Mouse (Mus musculus) fibroblast of lung, adult 2 months (primary cell): ENCODE measurements around the gene Gm10322.

ENCODE experiments used
- DNase-seq: peaks from one replicate; pipeline ENCODE4 v3.0.0-alpha.2; 2011; ENCODE audit warnings: low read depth

Gene Gm10322

DNA sequence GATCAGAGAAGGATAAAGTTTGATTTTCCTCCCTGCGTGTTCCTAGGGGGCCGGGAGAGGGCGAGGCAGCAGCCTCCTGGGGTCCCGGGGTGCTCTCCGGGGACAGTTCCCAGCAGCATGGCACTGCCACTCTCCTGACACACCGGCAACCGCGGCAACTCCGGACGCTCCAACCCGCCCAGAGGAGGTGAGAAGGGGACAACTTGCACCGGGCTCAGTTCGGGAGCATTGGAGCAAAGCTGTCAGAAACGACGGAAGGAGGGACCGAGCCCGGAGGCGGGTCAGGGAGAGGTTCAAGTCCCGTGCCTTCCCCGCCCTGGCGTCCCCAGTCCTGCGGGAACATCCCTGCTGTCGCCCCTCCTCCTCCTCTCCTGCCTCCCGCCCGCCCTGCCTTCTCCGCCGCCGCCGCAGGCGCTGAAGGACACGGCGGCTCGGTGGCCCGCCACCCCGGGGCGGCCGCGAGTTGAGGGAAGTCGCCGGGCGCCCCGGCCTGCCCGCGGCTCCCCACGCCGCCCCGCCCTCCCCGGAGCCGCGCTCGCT is at the start of gene Gm10322:
TSS of gene Gm10322 (plus strand) at position 83 of the 540 bp plus-strand sequence.
- no peak for DNase-seq

DNA sequence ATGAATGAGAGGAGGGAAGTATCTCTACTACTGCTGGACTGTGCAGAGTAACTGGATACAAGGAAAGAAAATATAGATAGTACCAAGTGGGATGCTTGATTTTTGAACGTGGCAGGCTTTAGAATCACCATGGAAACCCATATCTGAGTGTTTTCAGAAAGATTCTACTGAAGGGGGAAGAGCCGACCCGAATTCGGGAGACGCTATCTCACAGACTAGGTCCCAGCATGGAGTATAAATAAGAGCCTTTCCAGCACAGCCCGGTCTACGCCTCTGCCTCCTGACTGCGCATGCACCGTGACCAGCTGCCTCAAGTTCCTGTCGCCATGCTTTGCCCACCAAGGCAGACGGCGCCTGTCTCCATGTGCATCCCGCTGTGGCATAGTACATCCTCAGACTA is 48.9 kb upstream of the Gm10322 start:
- no peak for DNase-seq

DNA sequence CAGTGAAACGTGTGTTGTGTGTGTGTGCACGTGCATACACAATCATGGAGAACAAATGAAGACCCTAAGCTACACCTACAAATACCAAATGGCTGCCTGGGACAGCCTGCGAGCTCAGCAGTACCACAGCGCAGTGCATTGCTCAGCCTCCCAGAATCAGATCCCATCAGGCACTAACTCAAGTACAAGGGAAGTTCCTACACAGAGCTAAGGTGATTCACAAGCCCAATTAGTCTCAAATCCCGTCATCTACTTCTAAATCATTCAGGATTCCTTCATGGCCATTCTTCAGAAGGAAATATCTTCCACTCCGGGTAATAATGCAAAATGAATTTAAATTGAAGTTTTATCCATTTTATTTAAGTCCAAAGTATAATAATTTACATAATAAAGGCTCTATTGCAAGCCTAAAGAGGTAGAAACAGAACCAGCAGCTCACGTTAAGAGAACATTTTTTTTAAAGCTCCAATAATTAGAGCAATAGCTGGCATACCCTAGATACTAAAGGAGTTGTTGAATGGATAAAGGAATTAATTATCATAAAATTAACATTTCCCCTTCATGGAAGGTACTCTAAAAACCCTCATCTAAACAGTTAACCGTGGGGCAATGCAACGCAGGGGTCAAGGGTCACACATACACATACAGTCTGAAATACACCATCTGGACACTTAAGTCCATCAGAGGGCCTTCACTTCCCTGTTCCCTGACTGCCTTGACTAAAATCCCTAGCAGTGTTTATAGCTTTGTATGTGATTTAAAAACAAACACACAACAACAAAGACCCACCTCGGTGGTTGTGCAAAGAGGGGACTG is 47.0 kb upstream of the Gm10322 start:
- no peak for DNase-seq

DNA sequence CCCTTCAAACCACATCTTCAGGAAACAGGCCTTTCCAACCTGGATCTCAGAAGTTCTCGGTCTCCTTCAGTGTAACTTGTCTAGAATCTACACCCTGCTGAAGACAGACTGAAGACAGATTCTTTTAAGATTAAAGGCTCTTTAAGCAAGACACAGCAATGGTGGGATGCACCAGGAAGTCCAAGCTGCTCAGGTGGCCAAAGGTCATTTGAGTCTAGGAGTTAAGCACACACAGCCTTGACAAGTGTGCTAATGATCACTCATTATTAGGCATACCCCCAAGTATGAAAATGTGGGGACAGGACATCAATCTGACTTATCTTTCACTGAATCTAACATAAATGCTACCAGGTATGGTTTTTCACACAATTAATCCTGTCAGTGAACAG is 46.4 kb upstream of the Gm10322 start:
- DNase-seq, result no peak

DNA sequence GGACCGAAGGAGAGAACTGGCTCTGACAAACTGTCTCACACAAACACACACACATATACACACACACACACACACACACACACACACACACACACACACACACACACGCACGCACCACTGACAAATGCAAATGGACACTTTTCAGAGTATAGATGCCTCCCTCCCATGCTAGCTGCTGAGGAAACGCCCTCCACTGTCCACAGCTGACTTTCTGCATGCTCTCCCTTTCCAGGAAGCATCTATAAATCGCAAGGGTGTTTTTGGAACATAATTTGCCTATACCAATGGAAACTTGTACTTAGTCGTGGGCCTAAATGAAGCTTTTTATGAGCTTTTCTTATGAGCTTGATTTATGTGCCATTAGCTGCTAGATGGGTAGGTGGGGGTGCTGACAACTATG is 45.5 kb upstream of the Gm10322 start:
- DNase-seq, result no peak

DNA sequence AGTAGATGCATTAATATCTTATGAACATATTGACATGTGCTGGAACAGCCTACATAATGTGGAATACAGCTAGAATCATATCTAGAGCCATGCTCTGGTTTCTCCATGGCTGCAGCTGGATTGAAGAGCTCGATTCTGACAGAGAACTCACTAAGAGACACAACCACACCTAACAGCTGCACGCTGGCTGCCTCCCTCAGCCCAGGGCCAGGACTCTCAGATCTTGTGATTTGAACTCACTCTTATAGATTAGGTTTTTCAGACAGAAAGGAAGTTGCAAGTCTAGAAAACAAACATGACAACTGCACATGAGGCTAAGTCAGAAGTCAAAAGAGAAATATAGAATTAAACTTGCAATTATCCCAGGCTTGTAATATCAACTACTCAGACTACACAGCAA is 45.1 kb upstream of the Gm10322 start:
- DNase-seq, result no peak

DNA sequence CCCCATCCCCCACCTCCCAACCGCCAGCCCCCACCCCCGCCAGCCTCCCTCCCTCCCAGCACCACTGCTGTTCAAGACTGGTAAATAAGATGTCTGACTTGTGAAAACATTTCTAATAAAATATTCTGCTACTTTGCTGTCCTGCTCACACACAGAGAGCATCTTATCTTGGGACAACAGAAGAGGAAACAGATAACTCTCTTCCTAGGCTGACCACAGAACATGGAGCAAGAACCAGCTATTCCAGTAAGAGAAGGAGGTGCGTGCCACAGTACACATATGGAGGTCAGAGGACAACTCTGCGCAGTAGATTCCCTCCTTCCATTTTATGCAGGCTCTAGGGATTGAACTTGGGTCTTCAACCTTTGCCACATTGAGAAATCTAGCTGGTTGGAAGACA is 44.6 kb upstream of the Gm10322 start:
- DNase-seq, result no peak

DNA sequence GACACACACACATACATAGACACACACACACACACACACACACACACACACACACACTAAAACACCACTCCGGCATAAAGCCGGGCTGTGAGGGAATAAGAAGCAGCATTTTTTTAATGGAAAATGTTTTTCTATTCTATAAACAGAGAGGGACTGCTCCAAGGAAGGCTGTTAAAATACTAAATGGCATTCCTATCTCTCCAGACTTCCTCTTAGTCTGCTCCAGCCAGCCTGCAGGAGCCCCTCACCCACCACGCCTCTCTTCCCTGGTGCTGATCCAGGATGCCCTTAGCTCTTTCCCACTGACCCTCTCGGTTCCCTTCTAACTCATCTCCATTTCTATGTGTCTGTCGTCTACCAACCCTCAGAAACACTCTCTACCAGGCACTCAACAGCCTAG is 43.9 kb upstream of the Gm10322 start:
- DNase-seq, result no peak

DNA sequence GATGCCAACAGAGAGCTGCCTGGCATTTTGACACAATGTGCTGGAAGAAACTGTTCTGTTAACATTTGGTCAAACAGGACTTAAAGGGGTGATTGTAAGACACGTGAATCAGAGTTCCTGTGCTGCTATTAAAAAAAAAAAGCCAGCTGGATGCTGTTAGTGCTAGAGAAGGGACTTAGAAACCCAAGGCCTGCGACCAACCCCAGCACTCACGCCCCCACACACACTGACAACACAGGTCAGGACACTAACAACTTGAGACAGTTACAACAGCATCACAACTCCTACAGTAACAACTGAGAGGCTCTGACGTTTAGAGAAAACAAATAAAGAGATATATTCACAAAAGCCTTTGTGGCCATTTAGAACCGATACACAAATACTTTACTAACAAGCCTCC is 39.6 kb upstream of the Gm10322 start:
- no peak for DNase-seq

DNA sequence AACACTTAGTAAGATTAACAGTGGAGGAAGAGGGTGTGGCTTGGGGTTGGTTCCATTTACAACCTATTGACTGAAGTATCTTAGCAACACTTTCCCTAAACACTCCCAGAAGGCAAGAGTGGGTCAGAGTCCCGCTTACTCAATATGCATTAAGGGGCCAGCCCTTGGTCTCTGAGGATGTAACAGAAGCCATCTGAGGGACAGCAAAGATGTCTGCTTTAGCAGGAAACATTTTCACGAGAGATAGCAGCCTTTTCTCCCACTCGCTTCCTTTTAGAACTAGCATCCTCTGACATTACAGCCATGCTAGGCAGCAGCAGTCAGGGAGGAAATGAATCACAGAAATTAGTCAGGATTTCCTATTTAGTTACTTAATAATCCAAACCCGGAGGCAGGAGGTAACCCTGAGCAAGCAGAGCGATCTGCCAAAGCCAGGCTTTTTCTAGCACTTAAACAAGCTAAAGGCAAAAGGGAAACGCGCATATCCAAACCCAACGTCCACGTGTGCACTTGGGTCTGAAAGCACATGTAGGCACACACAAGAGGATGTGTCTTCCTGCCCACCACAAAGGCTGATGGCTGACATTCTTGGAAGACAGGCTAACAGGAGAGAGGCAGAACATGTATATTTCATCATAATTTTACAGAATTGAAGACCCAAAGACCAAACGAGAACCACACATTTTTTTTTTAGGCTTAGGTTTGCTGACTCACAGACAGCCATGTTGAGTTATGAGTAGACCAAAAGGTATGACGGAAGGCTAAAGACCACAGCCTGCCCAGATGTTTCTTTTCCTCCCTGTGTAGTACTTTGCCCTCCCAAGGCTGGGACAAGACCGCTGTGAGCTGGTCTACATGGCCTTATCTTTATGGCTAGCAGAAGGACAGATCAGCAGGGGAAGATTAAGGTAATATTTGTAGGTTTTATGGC is 37.7 kb upstream of the Gm10322 start:
- peak; percentile 66 for DNase-seq

DNA sequence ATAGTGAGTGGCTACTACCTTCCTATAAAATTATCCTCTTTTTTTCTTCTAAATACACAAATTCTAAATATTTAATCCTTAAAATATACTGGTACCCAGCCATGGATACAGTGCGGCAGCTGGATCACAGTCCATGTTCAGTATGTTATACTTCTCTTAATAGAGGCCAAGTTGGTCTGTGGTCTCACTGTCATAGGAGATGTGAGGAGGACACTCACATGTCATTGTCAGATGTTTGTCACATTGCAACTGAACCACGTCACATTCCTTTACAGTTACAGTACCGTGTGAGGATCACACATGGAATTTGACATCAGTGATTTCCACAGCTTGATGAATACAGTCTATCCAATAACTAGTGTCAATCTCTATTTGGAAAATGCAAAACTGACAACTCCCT is 36.2 kb upstream of the Gm10322 start:
- no peak for DNase-seq

DNA sequence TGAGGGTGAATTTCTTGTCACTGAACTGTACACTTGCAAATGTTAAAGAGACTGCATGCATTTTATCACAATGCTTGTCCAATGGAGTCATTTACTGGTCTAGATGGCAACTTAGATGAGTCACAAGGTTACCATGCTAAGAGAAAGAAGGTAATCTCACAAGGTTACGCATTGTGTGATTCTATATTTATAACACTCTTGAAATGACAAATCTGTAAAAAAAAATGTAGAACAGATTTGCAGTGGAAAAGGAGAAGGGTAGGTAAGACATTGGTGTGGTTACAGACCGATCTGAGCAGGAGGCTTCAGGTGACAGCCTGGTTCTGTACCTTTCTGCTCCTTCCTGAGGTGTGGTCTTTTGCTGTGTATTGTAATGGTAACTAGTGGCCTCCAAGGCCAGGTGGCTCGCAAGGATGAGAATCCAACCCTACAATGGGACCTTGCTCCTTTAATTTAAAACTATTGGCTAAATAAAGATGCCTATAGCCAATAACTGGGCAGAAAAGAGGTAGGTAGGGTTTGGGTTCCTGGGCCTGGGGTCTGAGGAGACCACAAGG is 35.2 kb upstream of the Gm10322 start:
- DNase-seq, result no peak

DNA sequence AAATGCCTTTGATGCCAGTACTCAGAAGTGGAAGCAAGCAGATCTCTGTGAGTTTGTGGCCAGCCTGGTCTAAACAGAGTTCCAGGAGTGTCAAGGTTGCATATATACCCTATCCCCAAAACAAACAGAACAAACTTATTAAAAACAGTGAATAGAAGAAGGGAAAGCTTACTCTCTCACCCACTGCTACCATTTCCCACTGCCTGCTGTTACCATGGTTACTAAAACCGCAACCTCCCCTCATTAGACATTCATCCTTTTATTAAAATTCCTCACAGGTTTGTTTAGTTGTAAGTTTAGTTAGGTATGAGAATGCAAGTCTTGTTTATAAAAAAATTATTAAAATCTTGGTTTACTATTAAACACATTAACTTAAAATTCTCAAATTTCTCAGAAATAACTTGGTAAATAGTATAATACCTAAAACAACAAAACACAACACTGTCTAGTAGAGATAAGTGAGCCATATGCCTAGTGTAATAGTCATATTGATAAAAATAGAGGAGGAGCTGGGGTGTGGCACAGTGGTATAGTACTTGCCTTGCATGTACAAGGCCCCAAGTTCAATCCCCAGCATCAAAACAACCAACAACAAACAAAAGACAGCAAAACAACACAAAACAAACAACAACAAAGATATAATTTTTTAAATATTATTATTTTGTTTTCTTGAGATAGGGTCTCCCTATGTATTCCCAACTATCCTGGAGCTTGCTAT is 33.9 kb upstream of the Gm10322 start:
- no peak for DNase-seq

DNA sequence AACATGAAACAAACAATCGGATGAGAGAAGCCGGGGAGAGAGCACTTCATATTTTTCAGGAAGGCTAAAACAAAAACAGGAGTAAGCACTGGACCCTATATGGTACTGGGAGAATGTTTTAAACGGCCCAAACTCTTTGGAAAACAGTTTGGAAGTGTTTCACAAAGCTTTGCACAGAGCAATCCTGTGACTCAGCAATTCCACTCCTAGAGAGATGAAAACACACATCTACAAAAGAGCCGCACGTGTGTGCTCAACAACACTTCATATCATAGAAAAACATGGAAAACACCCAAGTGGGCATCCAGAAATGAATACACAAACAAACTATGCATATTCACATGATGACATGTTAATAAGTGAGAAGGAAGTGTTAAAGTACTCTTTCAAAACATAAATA is 30.2 kb upstream of the Gm10322 start:
- no peak for DNase-seq

DNA sequence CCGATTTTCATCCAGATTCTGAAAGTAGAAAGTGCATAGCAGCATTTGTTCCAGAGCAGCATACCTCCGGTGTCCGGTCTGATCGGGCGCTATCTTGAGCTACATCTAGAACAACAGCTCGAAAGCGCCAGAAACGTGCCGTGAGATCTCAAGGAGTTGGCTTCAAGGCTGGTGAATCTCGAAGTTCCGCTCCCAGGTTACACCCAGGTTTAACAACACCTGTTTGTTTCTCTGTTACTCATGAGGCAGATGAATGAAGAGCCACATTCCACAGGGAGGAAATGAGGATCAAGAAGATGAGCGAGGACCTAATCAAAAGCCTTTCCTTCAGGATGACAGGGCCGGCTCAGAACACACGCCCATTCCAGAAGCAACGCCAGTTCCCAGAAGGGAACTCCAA is 29.0 kb upstream of the Gm10322 start:
- no peak for DNase-seq

DNA sequence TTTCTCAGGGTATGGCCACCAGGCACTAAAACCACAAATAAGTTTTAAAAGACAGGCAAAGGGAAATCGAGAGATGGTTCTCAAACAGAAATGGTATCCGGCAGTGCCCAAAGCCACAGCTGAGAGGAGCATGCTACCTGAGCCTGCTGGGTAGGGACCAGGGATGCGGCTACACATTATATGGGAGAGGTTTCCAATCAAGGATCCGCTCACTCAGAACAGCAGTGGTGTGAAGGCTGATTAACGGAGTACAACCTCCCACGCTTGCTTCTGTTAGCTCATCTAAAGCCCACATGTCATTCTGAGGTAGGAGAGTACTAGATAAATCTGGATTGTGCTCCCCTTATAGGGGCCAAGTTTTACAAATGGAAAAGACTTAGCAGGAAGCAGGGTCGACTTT is 27.7 kb upstream of the Gm10322 start:
- no peak for DNase-seq

DNA sequence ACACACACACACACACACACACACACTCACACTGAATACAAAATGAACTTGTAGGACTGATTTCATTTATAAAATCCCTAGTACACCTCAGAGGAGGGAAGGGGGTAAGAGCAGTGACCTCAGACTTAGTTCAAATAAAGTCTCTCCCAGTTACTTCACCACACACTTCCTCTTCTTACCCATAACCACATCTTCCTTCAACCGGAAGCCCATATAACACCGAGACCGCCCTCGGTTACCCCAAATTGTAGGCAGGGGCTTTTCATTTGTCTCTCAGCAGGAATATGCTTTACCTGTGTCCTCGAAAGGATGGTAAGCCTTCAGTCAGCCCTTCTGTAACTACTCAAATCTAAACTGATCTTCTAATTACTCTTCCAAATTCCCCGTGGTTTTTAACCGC is 26.4 kb upstream of the Gm10322 start:
- no peak for DNase-seq

DNA sequence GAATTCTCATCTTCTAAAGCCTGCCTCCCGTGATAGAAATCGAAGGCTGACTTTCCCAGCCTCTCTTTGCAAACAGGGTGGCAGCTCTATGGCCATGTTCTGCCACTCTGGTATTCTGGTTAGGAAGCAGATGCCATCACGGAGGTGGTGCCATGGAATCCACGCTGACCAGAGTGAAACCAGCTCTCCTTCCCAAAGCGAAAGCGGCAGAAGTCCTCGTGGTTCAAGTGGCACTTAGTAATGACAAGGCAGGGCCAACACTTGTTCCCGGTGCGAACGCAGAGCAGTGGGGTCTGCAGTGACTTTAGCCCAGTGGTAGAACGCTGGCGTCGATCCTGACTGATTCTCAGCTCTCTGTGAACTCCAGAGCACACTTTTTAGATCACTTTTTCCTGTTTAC is 26.0 kb upstream of the Gm10322 start:
- no peak for DNase-seq

DNA sequence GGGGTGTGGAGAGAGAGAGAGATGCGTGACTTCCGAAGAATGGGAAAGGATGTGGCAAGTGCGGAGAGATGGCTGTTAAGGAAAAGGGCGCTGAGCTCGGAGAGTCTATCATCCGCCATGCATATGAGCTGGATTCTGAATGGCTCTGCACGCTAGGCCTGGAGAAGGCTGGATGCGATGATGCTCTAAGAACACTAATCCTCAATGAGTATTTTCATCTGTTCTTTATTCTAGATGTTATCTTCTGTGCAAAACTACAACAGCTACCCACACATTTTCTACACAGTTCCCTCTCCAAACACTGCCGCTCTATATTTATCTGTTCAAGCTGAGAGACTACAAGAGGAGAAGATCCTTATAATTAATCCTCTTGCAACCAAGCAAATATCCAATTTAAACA is 25.3 kb upstream of the Gm10322 start:
- DNase-seq, result no peak

DNA sequence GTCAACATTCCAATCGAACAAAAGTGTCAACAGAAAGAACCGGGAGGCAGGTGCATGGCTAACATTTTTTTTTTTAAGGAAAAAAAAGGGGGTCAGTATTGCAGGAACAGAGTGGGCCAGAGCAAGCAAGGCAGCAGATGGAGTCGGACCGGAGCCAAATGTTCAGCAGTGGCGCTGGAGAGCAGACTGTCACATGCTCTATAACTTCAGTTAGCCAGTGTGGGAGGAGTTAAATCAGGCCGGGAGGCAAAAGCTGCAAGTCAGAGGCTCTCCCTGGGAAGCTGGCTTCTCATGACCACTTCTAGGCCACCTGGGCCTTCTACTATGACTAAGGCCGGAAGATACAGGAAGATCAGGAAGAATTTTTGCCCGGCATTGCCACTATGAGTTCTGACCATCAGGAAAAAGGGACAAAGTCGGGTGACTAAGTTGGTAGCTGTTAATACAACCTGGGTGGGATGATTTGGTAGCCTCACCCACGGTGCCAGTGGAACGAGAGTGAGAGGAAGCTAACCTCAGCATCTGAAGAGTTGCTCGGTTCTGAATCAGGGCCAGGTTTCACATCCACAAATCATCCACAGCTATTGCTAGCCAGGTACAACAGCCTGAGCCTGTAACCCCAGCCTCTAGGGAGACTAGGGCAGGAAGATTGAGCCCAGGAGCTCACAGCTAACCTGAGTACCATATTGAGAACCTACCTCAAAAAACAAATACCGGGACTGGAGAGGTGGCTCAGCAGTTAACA is 21.9 kb upstream of the Gm10322 start:
- no peak for DNase-seq

DNA sequence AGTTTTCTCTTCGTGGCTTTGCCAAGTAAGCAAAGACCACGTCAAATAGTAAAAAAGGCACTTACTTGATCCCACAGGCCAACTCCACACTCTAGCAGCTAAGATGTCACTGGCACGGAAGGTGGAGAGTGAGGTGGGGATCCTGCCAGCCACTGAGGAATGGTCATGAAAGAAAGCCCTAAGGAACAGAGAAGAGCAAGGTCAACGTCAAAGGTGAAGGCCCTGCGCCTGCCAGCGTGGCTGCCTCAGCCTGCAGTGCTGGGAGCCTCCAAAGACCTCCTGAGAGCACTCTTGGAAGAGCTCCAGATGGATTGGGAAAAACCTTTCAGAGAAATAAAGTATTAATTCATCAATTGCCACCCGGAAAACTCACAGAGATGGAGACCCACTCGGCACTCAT is 15.3 kb upstream of the Gm10322 start:
- no peak for DNase-seq
